Mouse (Mus musculus) spleen, adult 10 weeks (tissue): Measurements from ENCODE around the gene Mpig6b. TPM values are rescaled to one million over a fixed set of nuclear protein-coding genes. Genes with fewer than 3 reads are reported as not detected.

Experiments used
- polyA plus RNA-seq: library from polyadenylated mRNA; stranded (reverse); fragments of 350-450 nt; fragmentation: Illumina TruSeq; extraction: RNeasy Lipid Tissue Mini Kit (QIAGEN cat#74804); gene quantifications from one replicate; pipeline ENCODE4 v1.2.3, GENCODE M21; 2015; ENCODE audit warnings: low replicate concordance; ENCODE audit not compliant: insufficient read depth

Mpig6b gene
- polyA plus RNA-seq, 1 experiment from 2014 or later: 2.5 TPM

Other genes starting within 250 kb of the Mpig6b start
- gene Stk19, start 229.2 kb downstream of the Mpig6b start, polyA plus RNA-seq: 32.1 TPM
- 22.4 TPM for gene Dxo, start 229.2 kb downstream of the Mpig6b start, polyA plus RNA-seq
- 31.3 TPM for gene Skiv2l, start 216.0 kb downstream of the Mpig6b start, polyA plus RNA-seq
- 16.3 TPM for gene Nelfe, start 215.8 kb downstream of the Mpig6b start, polyA plus RNA-seq
- 101 TPM for gene Cfb, start 203.7 kb downstream of the Mpig6b start, polyA plus RNA-seq
- gene Zbtb12, start 186.7 kb downstream of the Mpig6b start, polyA plus RNA-seq: 3.5 TPM
- gene Gm20547, start 184.1 kb downstream of the Mpig6b start, polyA plus RNA-seq: not detected
- 38.7 TPM for gene C2, start 167.9 kb downstream of the Mpig6b start, polyA plus RNA-seq
- 55.6 TPM for gene Ehmt2, start 167.7 kb downstream of the Mpig6b start, polyA plus RNA-seq
- gene Slc44a4, start 151.7 kb downstream of the Mpig6b start, polyA plus RNA-seq: not detected
- gene Neu1, start 134.9 kb downstream of the Mpig6b start, polyA plus RNA-seq: 21.7 TPM
- 1.2 TPM for gene Hspa1b, start 106.9 kb downstream of the Mpig6b start, polyA plus RNA-seq
- not detected for gene Gm20481, start 96.3 kb downstream of the Mpig6b start, polyA plus RNA-seq
- 0.52 TPM for gene Hspa1a, start 94.0 kb downstream of the Mpig6b start, polyA plus RNA-seq
- gene Hspa1l, start 93.5 kb downstream of the Mpig6b start, polyA plus RNA-seq: not detected
- gene Lsm2, start 84.3 kb downstream of the Mpig6b start, polyA plus RNA-seq: 45.5 TPM
- 100 TPM for gene Vars, start 65.2 kb downstream of the Mpig6b start, polyA plus RNA-seq
- gene Vwa7, start 49.6 kb downstream of the Mpig6b start, polyA plus RNA-seq: 0.54 TPM
- 2.6 TPM for gene Sapcd1, start 38.2 kb downstream of the Mpig6b start, polyA plus RNA-seq
- gene Msh5, start 19.4 kb downstream of the Mpig6b start, polyA plus RNA-seq: 6.1 TPM
- 228 TPM for gene Clic1, start 16.2 kb downstream of the Mpig6b start, polyA plus RNA-seq
- gene Ddah2, start 7.1 kb downstream of the Mpig6b start, polyA plus RNA-seq: 3.2 TPM
- gene Ly6g6c, start 796 bp downstream of the Mpig6b start, polyA plus RNA-seq: 0.26 TPM
- not detected for gene Ly6g6e, start 10.7 kb upstream of the Mpig6b start, polyA plus RNA-seq
- not detected for gene Ly6g6d, start 11.9 kb upstream of the Mpig6b start, polyA plus RNA-seq
- 0.93 TPM for gene Ly6g6f, start 19.4 kb upstream of the Mpig6b start, polyA plus RNA-seq
- gene Abhd16a, start 23.1 kb upstream of the Mpig6b start, polyA plus RNA-seq: 19.7 TPM
- gene Ly6g5c, start 42.1 kb upstream of the Mpig6b start, polyA plus RNA-seq: not detected
- gene Ly6g5b, start 49.2 kb upstream of the Mpig6b start, polyA plus RNA-seq: 1.6 TPM
- gene Gpank1, start 55.3 kb upstream of the Mpig6b start, polyA plus RNA-seq: 24.2 TPM
- gene Csnk2b, start 55.9 kb upstream of the Mpig6b start, polyA plus RNA-seq: 133 TPM
- gene D17H6S53E, start 60.2 kb upstream of the Mpig6b start, polyA plus RNA-seq: 15.5 TPM
- gene Apom, start 65.9 kb upstream of the Mpig6b start, polyA plus RNA-seq: 0.33 TPM
- gene Bag6, start 69.0 kb upstream of the Mpig6b start, polyA plus RNA-seq: 69.9 TPM
- gene Prrc2a, start 98.7 kb upstream of the Mpig6b start, polyA plus RNA-seq: 58.2 TPM
- 157 TPM for gene Aif1, start 109.9 kb upstream of the Mpig6b start, polyA plus RNA-seq
- 139 TPM for gene Lst1, start 122.3 kb upstream of the Mpig6b start, polyA plus RNA-seq
- gene Ltb, start 128.3 kb upstream of the Mpig6b start, polyA plus RNA-seq: 99.6 TPM
- gene Tnf, start 135.8 kb upstream of the Mpig6b start, polyA plus RNA-seq: 15.3 TPM
- gene Lta, start 139.2 kb upstream of the Mpig6b start, polyA plus RNA-seq: 24.3 TPM
- gene Gm16181, start 154.7 kb upstream of the Mpig6b start, polyA plus RNA-seq: 0.72 TPM
- gene Atp6v1g2, start 167.5 kb upstream of the Mpig6b start, polyA plus RNA-seq: 14.4 TPM
- gene Nfkbil1, start 169.6 kb upstream of the Mpig6b start, polyA plus RNA-seq: 3.1 TPM
- gene Ddx39b, start 175.6 kb upstream of the Mpig6b start, polyA plus RNA-seq: 220 TPM
- gene H2-D1, start 196.5 kb upstream of the Mpig6b start, polyA plus RNA-seq: 1,132 TPM